Mouse (Mus musculus) heart, embryonic 14.5 days (tissue): Measurements from ENCODE around the gene D16Ertd472e. TPM values are rescaled to one million over a fixed set of nuclear protein-coding genes. Genes with fewer than 3 reads are reported as not detected.
A peak's percentile ranks its signal among the peaks of the same experiment; 100 is the strongest.

Experiments used
- ATAC-seq: fragments of 200-750 bp; cut with Nextera tagmentation; 2 replicates; pipeline ENCODE4 v1.8.0; 2017; ENCODE audit warnings: low read depth, moderate TSS enrichment; ENCODE audit not compliant: insufficient number of reproducible peaks, insufficient read depth, low FRiP score
- H3K27ac ChIP-seq, 2 experiments: fragments of 200-500 bp in 1 of 2; fragments of 300-500 bp in 1 of 2; sonication (generic) in 1 of 2; replicated peaks in 1 of 2; 2 replicates each; pipeline ENCODE4 v1.5.1; 2012 to 2014; ENCODE audit warnings: low read depth in 2 of 2, low read length in 2 of 2, control low read depth in 1 of 2, mild to moderate bottlenecking in 1 of 2, mixed read lengths in 1 of 2; ENCODE audit not compliant: control insufficient read depth in 1 of 2, insufficient read depth in 1 of 2
- H3K27me3 ChIP-seq: fragments of 300-500 bp; sonication (generic); 2 replicates; pipeline ENCODE4 v1.6.1; 2014; ENCODE audit warnings: mild to moderate bottlenecking, low read length, control low read depth; ENCODE audit not compliant: control insufficient read depth, insufficient read depth
- H3K36me3 ChIP-seq: fragments of 300-500 bp; sonication (generic); 2 replicates; pipeline ENCODE4 v1.6.1; 2014; ENCODE audit warnings: mild to moderate bottlenecking, control low read depth, low read length, mixed read lengths; ENCODE audit not compliant: control insufficient read depth, insufficient read depth
- H3K4me1 ChIP-seq, 2 experiments: fragments of 200-500 bp in 1 of 2; fragments of 300-500 bp in 1 of 2; sonication (generic) in 1 of 2; 2 replicates each; pipeline ENCODE4 v1.6.1; 2012 to 2014; ENCODE audit warnings: low read length in 2 of 2, control low read depth in 1 of 2, mixed read lengths in 1 of 2; ENCODE audit not compliant: control insufficient read depth in 2 of 2, insufficient read depth in 2 of 2
- H3K4me2 ChIP-seq: fragments of 300-500 bp; sonication (generic); 2 replicates; pipeline ENCODE4 v1.6.1; 2014; ENCODE audit warnings: mild to moderate bottlenecking, low read length
- H3K4me3 ChIP-seq, 2 experiments: fragments of 200-500 bp in 1 of 2; fragments of 300-500 bp in 1 of 2; sonication (generic) in 1 of 2; 2 replicates each; pipeline ENCODE4 v1.5.1; 2012 to 2014; ENCODE audit warnings: low read length in 2 of 2, mild to moderate bottlenecking in 2 of 2, control low read depth in 1 of 2, low read depth in 1 of 2, moderate library complexity in 1 of 2; ENCODE audit not compliant: control insufficient read depth in 1 of 2, insufficient read depth in 1 of 2
- H3K9ac ChIP-seq: fragments of 300-500 bp; sonication (generic); 2 replicates; pipeline ENCODE4 v1.6.1; 2014; ENCODE audit warnings: mild to moderate bottlenecking, low read length
- H3K9me3 ChIP-seq: fragments of 300-500 bp; sonication (generic); 2 replicates; pipeline ENCODE4 v1.6.1; 2016; ENCODE audit warnings: low read length, control low read depth; ENCODE audit not compliant: control insufficient read depth
- WGBS: fragments of 180-500 bp; shearing (Covaris S2); extraction: QIAGEN DNeasy Blood & Tissue Kit; methylation state at CpG from one replicate; pipeline ENCODE4 v1.1.7; 2014; 5-methylcytosine and 5-hydroxymethylcytosine counted together
- polyA plus RNA-seq: library from polyadenylated mRNA; unstranded; fragments of >200 nt; fragmentation: Nextera tagmentation; extraction: Ambion mirVana; gene quantifications from 2 replicates; pipeline ENCODE4 v1.2.1, GENCODE M21; 2014

The D16Ertd472e gene
- polyA plus RNA-seq, result 7.1 and 7.2 TPM in 2 replicates

DNA sequence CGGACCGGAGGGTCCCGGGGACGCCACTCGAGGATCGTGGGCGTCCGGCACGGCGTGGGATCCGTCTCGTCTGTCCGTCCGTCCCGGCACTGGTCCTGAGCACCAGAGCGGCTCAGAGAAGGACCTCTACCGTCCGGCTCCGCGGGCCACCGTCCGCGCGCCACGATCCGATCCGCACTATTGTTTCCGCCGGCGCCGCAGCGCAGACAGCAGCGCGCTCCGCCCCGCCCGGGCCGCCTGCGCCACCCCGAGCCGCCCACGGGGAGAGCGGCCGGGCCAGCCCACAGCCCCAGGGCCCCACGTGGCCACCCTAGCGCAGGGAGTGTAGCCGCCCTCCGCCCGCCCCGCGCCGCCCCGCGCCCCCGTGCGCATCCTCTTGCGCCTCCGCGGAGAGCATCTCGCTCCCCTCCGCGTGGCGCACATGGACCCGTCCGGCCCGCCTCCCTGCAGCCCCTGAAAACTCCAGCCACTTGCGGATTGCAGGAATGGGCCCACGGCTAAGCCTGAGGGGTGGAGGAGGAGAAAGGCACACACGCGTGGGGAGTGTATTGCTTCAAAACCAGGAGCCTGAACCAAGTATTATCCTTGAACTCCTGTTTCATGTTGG is at the start of gene D16Ertd472e:
TSS of gene D16Ertd472e (minus strand) at position 231 of the 607 bp plus-strand sequence.
- peak; percentile 98 for ATAC-seq
- Histone ChIP-seq H3K36me3 (peaks cover 7% of the 10 kb centered on the region; the same call in 1 of the 2 replicates), H3K4me1 (no peaks in the 10 kb centered on the region), H3K4me2 (peak within 1 kb of the TSS; percentile 85), H3K4me3 (peak within 1 kb of the TSS; percentile 84 to 98), H3K9ac (peak within 1 kb of the TSS; percentile 86), H3K27ac (peak within 1 kb of the TSS; percentile 69 to 89), H3K9me3 (peaks cover 4% of the 10 kb centered on the region; the same call in 1 of the 2 replicates), H3K27me3 (no peaks in the 10 kb centered on the region)
- WGBS, result under 1% methylated on average over 69 of the region's 70 CpGs

- 26% methylated on average over 5 of the region's 5 CpGs for WGBS
- Histone ChIP-seq H3K4me3 (no peak overlapping the region), H3K9ac (no peak overlapping the region), H3K27ac (no peak overlapping the region), H3K4me1 (peaks cover 0 to 4% of the 10 kb centered on the region in 2 experiments; a peak in 1 of 4 replicates), H3K9me3 (no peaks in the 10 kb centered on the region), H3K36me3 (no peaks in the 10 kb centered on the region), H3K27me3 (no peaks in the 10 kb centered on the region), H3K4me2 (no peak overlapping the region)
- ATAC-seq, result no peak
Observed at GRCm38 (mm10) chr16:78622755-78623154, 46.2 kb upstream of the D16Ertd472e start.

DNA sequence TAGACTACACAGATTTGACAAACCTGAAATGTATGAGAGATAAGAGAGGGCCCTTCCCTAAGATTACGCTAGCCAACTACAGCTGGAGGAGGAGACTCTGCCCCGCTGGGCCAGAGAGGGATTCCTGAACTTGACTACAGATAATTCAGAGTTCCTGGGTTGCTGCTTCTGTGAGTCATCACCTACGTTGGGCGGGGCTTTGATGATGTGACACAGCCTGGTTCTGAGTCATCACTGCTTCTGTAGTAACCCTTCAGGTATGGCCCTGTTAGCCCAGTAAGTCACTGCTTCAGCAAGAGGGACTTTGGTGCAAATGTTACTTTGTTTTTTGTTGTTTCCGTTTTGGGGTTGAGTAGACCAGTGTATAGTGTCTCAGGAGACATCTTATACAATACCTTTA is 42.9 kb upstream of the D16Ertd472e start:
- Histone ChIP-seq H3K9ac (no peak overlapping the region), H3K9me3 (no peaks in the 10 kb centered on the region), H3K27me3 (no peaks in the 10 kb centered on the region), H3K4me3 (no peak overlapping the region), H3K27ac (no peak overlapping the region), H3K4me2 (no peak overlapping the region), H3K4me1 (peaks cover 0 to 4% of the 10 kb centered on the region in 2 experiments; a peak in 1 of 4 replicates), H3K36me3 (no peaks in the 10 kb centered on the region)
- WGBS, result 35% methylated on average over 5 of the region's 5 CpGs
- ATAC-seq, result no peak

- Histone ChIP-seq H3K27ac (no peak overlapping the region), H3K27me3 (no peaks in the 10 kb centered on the region), H3K9me3 (no peaks in the 10 kb centered on the region), H3K36me3 (no peaks in the 10 kb centered on the region), H3K4me3 (no peak overlapping the region), H3K4me1 (peaks cover 0 to 4% of the 10 kb centered on the region in 2 experiments; a peak in 1 of 4 replicates), H3K4me2 (no peak overlapping the region), H3K9ac (no peak overlapping the region)
- 87% methylated on average over 11 of the region's 11 CpGs for WGBS
- no peak for ATAC-seq
Observed at GRCm38 (mm10) chr16:78617757-78618532, 41.4 kb upstream of the D16Ertd472e start.

DNA sequence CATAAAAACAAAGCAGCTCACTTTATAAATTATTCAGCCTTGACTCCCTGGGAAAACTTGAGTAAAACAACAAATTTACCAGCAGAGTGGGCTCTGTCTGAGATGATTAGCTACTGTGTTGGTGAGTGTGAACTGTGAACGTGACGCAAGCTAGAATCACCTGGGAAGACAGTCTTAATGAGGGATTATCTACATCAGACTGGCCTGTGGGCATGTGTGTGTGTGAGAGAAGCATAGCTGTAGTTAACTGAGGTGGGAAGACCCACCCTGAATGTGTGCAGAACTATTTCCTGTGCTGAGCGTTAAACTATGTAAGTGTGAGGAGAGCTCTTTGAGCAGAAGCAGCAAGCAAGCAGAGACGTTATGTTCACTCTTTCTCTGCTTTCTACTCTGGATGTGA is 29.7 kb upstream of the D16Ertd472e start:
- Histone ChIP-seq H3K27me3 (no peaks in the 10 kb centered on the region), H3K4me1 (no peaks in the 10 kb centered on the region), H3K27ac (no peak overlapping the region), H3K4me2 (no peak overlapping the region), H3K36me3 (no peaks in the 10 kb centered on the region), H3K4me3 (no peak overlapping the region), H3K9ac (no peak overlapping the region), H3K9me3 (0 out of 2 replicates have a peak, but pooled peaks cover 5% of the 10 kb centered on the region)
- no peak for ATAC-seq
- 47% methylated on average over 4 of the region's 4 CpGs for WGBS

DNA sequence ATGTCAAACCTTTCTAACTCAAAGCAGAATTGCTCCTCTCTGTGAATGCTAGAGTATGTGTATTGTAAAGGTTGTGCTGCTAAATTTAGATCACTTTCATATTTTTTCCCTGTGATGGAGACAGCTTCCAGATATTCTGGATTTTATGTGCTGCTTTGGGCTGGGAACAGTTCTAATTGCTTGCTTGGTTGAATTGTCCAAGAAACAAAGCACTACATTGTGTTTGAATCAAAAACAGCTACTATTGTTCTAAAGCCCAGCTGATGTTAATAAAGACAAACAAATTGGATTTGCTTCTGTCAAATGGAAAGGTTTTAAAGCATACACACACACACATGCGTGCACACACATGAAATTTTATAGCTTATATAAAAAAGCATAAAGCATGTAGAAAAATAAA is 22.4 kb upstream of the D16Ertd472e start:
- Histone ChIP-seq H3K4me1 (no peaks in the 10 kb centered on the region), H3K9ac (no peak overlapping the region), H3K36me3 (no peaks in the 10 kb centered on the region), H3K4me3 (no peak overlapping the region), H3K9me3 (0 out of 2 replicates have a peak, but pooled peaks cover 5% of the 10 kb centered on the region), H3K4me2 (no peak overlapping the region), H3K27ac (no peak overlapping the region), H3K27me3 (no peaks in the 10 kb centered on the region)
- ATAC-seq, result no peak
- WGBS, result 95% methylated on average over 1 of the region's 1 CpGs

- no peaks in the 10 kb centered on the region for H3K36me3 ChIP-seq
- no peaks in the 10 kb centered on the region for H3K9me3 ChIP-seq
- no peak overlapping the region for H3K9ac ChIP-seq
- no peak for ATAC-seq
- no peak overlapping the region for H3K4me3 ChIP-seq
- no peaks in the 10 kb centered on the region for H3K4me1 ChIP-seq
- no peak overlapping the region for H3K27ac ChIP-seq
- no peak overlapping the region for H3K4me2 ChIP-seq
- no peaks in the 10 kb centered on the region for H3K27me3 ChIP-seq
- WGBS, result 53% methylated on average over 2 of the region's 2 CpGs
Observed at GRCm38 (mm10) chr16:78596381-78596780, 19.9 kb upstream of the D16Ertd472e start.
